Mouse (Mus musculus) kidney, adult 2 months (tissue): ENCODE results near the gene Tbc1d10a.

ENCODE experiments used
- CTCF ChIP-seq: fragments of 200-500 bp; conservative IDR thresholded peaks from 2 replicates; pipeline ENCODE4 v1.5.1; 2011; ENCODE audit warnings: low read depth, mild to moderate bottlenecking, control low read depth, low read length, moderate library complexity, mixed read lengths; ENCODE audit not compliant: insufficient read depth, insufficient read length
- POLR2A ChIP-seq: fragments of 200-500 bp; IDR thresholded peaks from one replicate; pipeline ENCODE4 v1.6.1; 2011; ENCODE audit warnings: low read depth, low read length, control low read depth

GRCm38 (mm10) chr11:4206563-4206962 is 20.0 kb downstream of the Tbc1d10a start:
- no peak for TF ChIP-seq CTCF
- no peak for TF ChIP-seq POLR2A
